Mouse (Mus musculus): ENCODE data around the gene Slc35f6.

GRCm38 (mm10) chr5:30630401-30630800 lies 17.3 kb upstream of the Slc35f6 start:
- TF ChIP-seq CTCF (IDR thresholded peaks at IDR 0.05; ENCODE audit: insufficient read depth, low read length) (no peak), POLR2A (IDR thresholded peaks at IDR 0.05; ENCODE audit: borderline replicate concordance, extremely low read depth, low read depth, low read length) (no peak)
